Comparison of ENCODE assay signal across 11 mouse cellular contexts in genomic region chr9:42764823-42765560, GRCm38 (mm10).
DNase-seq lines count a peak whose midpoint lies in the region; ATAC-seq lines count a peak whose summit lies in the region.
"Had no signal": no experiment of that assay in that cellular context is flagged by ENCODE, and none has a peak within 500 bp of the region (broad histone marks: within the 10 kb centered on the region; RNA-seq: fewer than 3 reads in every experiment).

No protein-coding gene starts in this region.

- no peak overlapping the region for H3K4me3 ChIP-seq in lung, embryonic 16.5 days (ENCODE audit: low read length)
- no peak overlapping the region for H3K4me3 ChIP-seq in forebrain, embryonic 15.5 days
- H3K4me3 ChIP-seq in limb, embryonic 11.5 days (ENCODE audit: low read depth, low read length), result no peak overlapping the region

- no peak overlapping the region for H3K4me2 ChIP-seq in lung, embryonic 16.5 days (ENCODE audit: low read depth, low read length)
- no peak overlapping the region for H3K4me2 ChIP-seq in forebrain, embryonic 15.5 days (replicated peaks)
- H3K4me2 ChIP-seq in limb, embryonic 11.5 days (ENCODE audit: low read depth, severe bottlenecking), result peak overlapping the region; percentile 29

- peaks cover 5% of the 10 kb centered on the region; the same call in 1 of the 2 replicates for H3K4me1 ChIP-seq in lung, embryonic 16.5 days (replicated peaks; ENCODE audit: control insufficient read depth, insufficient read depth, low read length)
- peaks cover 9% of the 10 kb centered on the region; the same call in 1 of the 2 replicates for H3K4me1 ChIP-seq in forebrain, embryonic 15.5 days
- peaks cover 30% of the 10 kb centered on the region for H3K4me1 ChIP-seq in limb, embryonic 11.5 days (ENCODE audit: control insufficient read depth, insufficient read depth, low read length)

- H3K36me3 ChIP-seq in lung, embryonic 16.5 days (ENCODE audit: control insufficient read depth, insufficient read depth, low read length), result no peaks in the 10 kb centered on the region
- H3K36me3 ChIP-seq in forebrain, embryonic 15.5 days, result no peaks in the 10 kb centered on the region
- H3K36me3 ChIP-seq in limb, embryonic 11.5 days (ENCODE audit: control insufficient read depth, insufficient read depth, low read length), result no peaks in the 10 kb centered on the region

- 39% methylated on average over 11 of the region's 11 CpGs for WGBS in lung, embryonic 16.5 days
- 51% methylated on average over 11 of the region's 11 CpGs for WGBS in forebrain, embryonic 15.5 days
- WGBS in limb, embryonic 11.5 days, result 16% methylated on average over 11 of the region's 11 CpGs

- H3K9me3 ChIP-seq in lung, embryonic 16.5 days (ENCODE audit: control insufficient read depth, low read length), result no peaks in the 10 kb centered on the region
- no peaks in the 10 kb centered on the region for H3K9me3 ChIP-seq in forebrain, embryonic 15.5 days
- H3K9me3 ChIP-seq in limb, embryonic 11.5 days (ENCODE audit: control insufficient read depth, low read length), result no peaks in the 10 kb centered on the region

- no peak for DNase-seq in lung, postnatal 25 days (ENCODE audit: low spot score)
- peak; percentile 81 for DNase-seq in limb, embryonic 11.5 days (ENCODE audit: low spot score)
- peak; percentile 50 for DNase-seq in retina, postnatal 1 day
- DNase-seq in gastrocnemius, adult 8-10 months (ENCODE audit: low spot score in 2 of 2), result no peak
- DNase-seq in testis, postnatal 10 days (ENCODE audit: low spot score), result no peak
- DNase-seq: lung, postnatal 36 days; right cerebral cortex, postnatal 4 days had no signal

- no peaks in the 10 kb centered on the region for H3K27me3 ChIP-seq in lung, embryonic 16.5 days (ENCODE audit: control insufficient read depth, insufficient read depth, low read depth, low read length)
- H3K27me3 ChIP-seq in forebrain, embryonic 15.5 days, result no peaks in the 10 kb centered on the region
- H3K27me3 ChIP-seq in limb, embryonic 11.5 days (ENCODE audit: control insufficient read depth, insufficient read depth, low read length), result no peaks in the 10 kb centered on the region

- H3K27ac ChIP-seq in lung, embryonic 16.5 days (ENCODE audit: low read length), result no peak overlapping the region
- H3K27ac ChIP-seq in forebrain, embryonic 15.5 days (replicated peaks), result peak overlapping the region; percentile 53
- peak overlapping the region; percentile 52; the same call in 1 of the 2 replicates for H3K27ac ChIP-seq in limb, embryonic 11.5 days (replicated peaks; ENCODE audit: low read depth, low read length)

- no peak overlapping the region for H3K9ac ChIP-seq in lung, embryonic 16.5 days (ENCODE audit: low read length)
- no peak overlapping the region for H3K9ac ChIP-seq in forebrain, embryonic 15.5 days (replicated peaks)
- peak overlapping the region; percentile 13; the same call in 1 of the 2 replicates for H3K9ac ChIP-seq in limb, embryonic 11.5 days (ENCODE audit: low read length)

- ATAC-seq in lung, embryonic 16.5 days (ENCODE audit: low read depth), result peak; percentile 26; the same call in 1 of the 2 replicates
- ATAC-seq in forebrain, embryonic 15.5 days (replicated peaks), result 0 out of 2 replicates have a peak, but pooled peaks have one; percentile 23
- ATAC-seq in limb, embryonic 11.5 days (ENCODE audit: insufficient number of reproducible peaks, low FRiP score, low TSS enrichment, low read depth), result 0 out of 2 replicates have a peak, but pooled peaks have one; percentile 26
- ATAC-seq in megakaryocyte, adult 5-6 weeks (ENCODE audit: poor library complexity, severe bottlenecking), result no peak
- ATAC-seq: inflammation-experienced regulatory T-cells, adult 6 months had no signal

Comparison
In these comparisons a context has a peak if more than half of its experiments do, and no peak if none do; other contexts are left out.
1. DNase-seq: peak in limb, embryonic 11.5 days (single experiment) and retina, postnatal 1 day (single experiment); none in lung, postnatal 25 days (single experiment), gastrocnemius, adult 8-10 months (0 of 2) and testis, postnatal 10 days (single experiment).